Mouse (Mus musculus) liver, postnatal 0 days (tissue): ENCODE data around the gene Aspscr1.

ENCODE experiments used
- CTCF ChIP-seq: sonication (generic); IDR thresholded peaks from 2 replicates; pipeline ENCODE4 v1.5.1; 2016; ENCODE audit warnings: antibody characterized with exemption, low read depth
- EP300 ChIP-seq: IDR thresholded peaks from 2 replicates; pipeline ENCODE4 v1.6.1; 2016; ENCODE audit warnings: antibody characterized with exemption, low read depth, mild to moderate bottlenecking

GRCm38 (mm10) chr11:120727564-120727963 is 54.8 kb downstream of the Aspscr1 start:
- TF ChIP-seq EP300 (no peak), CTCF (no peak)
